Comparison of ENCODE assay signal across 16 mouse cellular contexts in the genomic region with DNA sequence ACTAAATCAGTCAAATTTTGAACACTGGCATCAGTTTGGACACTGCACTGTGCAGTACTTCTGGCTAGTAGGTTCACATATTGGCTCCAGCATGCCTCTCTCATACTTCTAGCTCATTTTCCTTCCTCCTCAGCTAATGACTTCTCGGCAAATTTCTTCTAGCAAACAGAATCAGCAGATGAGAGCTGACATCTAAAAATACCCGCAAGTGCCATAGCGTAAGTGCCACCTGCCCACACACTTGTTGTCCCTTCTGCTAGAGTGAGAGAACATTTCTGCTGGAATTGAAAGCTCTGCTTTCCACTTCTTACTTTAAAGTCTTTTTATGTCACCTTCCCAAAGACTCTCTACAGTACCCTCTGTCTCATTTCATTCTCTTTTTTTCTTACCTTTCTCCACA.
A peak's percentile ranks its signal among the peaks of the same experiment; 100 is the strongest.
DNase-seq lines count a peak whose midpoint lies in the region; ATAC-seq and TF ChIP-seq lines count a peak whose summit lies in the region.
"Had no signal": no experiment of that assay in that cellular context is flagged by ENCODE, and none has a peak within 500 bp of the region (broad histone marks: within the 10 kb centered on the region; RNA-seq: fewer than 3 reads in every experiment).

No protein-coding gene starts in this region.

- TF ChIP-seq CTCF in brain, embryonic 14.5 days (IDR thresholded peaks at IDR 0.05; ENCODE audit: borderline replicate concordance, extremely low read depth, insufficient read depth, insufficient read length), result no peak

- H3K36me3 ChIP-seq in hindbrain, embryonic 12.5 days, result no peaks in the 10 kb centered on the region
- H3K36me3 ChIP-seq: hindbrain, embryonic 15.5 days had no signal

- H3K4me2 ChIP-seq in hindbrain, embryonic 12.5 days (replicated peaks), result no peak overlapping the region
- H3K4me2 ChIP-seq: hindbrain, embryonic 15.5 days had no signal

- intact Hi-C loops in gastrocnemius, postnatal 14 days (cut with DNase I; ENCODE audit: low total_unique reads), result no loop called here

- no peaks in the 10 kb centered on the region for H3K9me3 ChIP-seq in hindbrain, embryonic 12.5 days (replicated peaks)
- H3K9me3 ChIP-seq: hindbrain, embryonic 15.5 days had no signal

- H3K4me1 ChIP-seq in hindbrain, embryonic 12.5 days, result no peaks in the 10 kb centered on the region
- H3K4me1 ChIP-seq: hindbrain, embryonic 15.5 days had no signal

- no peak overlapping the region for H3K4me3 ChIP-seq in hindbrain, embryonic 12.5 days
- H3K4me3 ChIP-seq: heart, adult 2 months; hindbrain, embryonic 15.5 days had no signal

- no peak overlapping the region for H3K27ac ChIP-seq in hindbrain, embryonic 12.5 days
- H3K27ac ChIP-seq: heart, adult 2 months; hindbrain, embryonic 15.5 days; liver, embryonic 14.5 days had no signal

- 92% methylated on average over 3 of the region's 3 CpGs for WGBS in hindbrain, embryonic 12.5 days

- H3K27me3 ChIP-seq in hindbrain, embryonic 12.5 days, result no peaks in the 10 kb centered on the region
- H3K27me3 ChIP-seq: hindbrain, embryonic 15.5 days had no signal

- peak; percentile 13 for DNase-seq in brain, embryonic 14.5 days (ENCODE audit: low read depth)
- peak; percentile 39 to 44 for DNase-seq in frontal cortex, postnatal 25 days (ENCODE audit: low spot score in 2 of 2)
- DNase-seq in layer of hippocampus, postnatal 36 days, result peak; percentile 56 to 66
- DNase-seq in right cerebral cortex, adult 2 months (ENCODE audit: low spot score in 2 of 2), result peak; percentile 83 to 85
- DNase-seq in T-cell, adult 2 months (ENCODE audit: low spot score), result no peak
- no peak for DNase-seq in embryo, embryonic 10 days (ENCODE audit: low spot score)
- no peak for DNase-seq in gastrocnemius, postnatal 14 days
- DNase-seq: cerebellum, adult 2 months; heart, adult 2 months; kidney, adult 18-20 months; kidney, postnatal 14 days had no signal

- TF ChIP-seq POLR2A in brain, embryonic 14.5 days (IDR thresholded peaks at IDR 0.05; ENCODE audit: borderline replicate concordance, extremely low read depth, insufficient read depth, insufficient read length, poor library complexity, severe bottlenecking), result no peak

- no peak overlapping the region for H3K9ac ChIP-seq in hindbrain, embryonic 12.5 days
- H3K9ac ChIP-seq: hindbrain, embryonic 15.5 days; liver, embryonic 14.5 days had no signal

- ATAC-seq in hindbrain, embryonic 12.5 days (ENCODE audit: low FRiP score), result no peak
- ATAC-seq: forebrain, embryonic 16.5 days; Patski had no signal

Comparison
In these comparisons a context has a peak if more than half of its experiments do, and no peak if none do; other contexts are left out.
1. DNase-seq: peak in brain, embryonic 14.5 days (single experiment), frontal cortex, postnatal 25 days (2 of 2), layer of hippocampus, postnatal 36 days (2 of 2) and right cerebral cortex, adult 2 months (2 of 2); none in T-cell, adult 2 months (single experiment), embryo, embryonic 10 days (single experiment) and gastrocnemius, postnatal 14 days (single experiment).